Mouse (Mus musculus): ENCODE measurements around the gene Il15.

The Il15 gene

DNA sequence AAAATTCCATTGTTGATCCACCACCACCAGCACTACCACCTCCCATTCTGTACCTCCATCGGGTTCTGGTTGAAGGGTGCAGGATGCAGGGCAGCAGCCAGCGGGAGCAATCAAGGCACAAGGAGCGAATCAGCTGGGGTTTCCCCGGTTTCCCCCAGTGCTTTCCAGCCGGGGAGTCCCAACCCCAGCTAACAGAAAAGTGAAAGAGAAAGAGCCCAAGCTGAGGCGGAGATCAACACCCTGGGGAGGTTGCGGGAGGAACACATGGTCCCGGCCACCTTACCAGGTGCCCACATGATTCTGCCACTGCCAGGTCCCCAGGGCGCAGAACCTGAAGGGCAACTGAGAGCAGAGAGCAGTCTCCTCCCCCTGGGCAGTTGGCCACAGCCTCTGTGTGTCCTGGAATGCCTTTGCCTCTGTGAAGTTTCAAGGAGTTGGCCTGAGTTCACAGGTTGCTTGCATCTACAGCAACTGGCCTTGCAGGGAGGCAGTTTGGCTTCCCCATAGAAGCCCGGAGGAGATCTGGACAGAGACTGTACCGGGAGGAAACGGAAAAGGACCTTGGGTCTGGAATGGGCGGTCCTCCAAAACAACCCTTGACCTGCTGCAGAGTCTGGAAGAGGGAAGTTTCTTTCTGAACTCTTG, at the start of gene Il15:
Gene Il15, minus strand, starts transcription at position 537 of the 645 bp plus-strand sequence.
- peak; percentile 20 to 28 for DNase-seq

GRCm38 (mm10) chr8:82444897-82445296, 41.9 kb upstream of the Il15 start:
- no peak for DNase-seq

- DNase-seq: no peak
Measured at GRCm38 (mm10) chr8:82416587-82417340, 13.7 kb upstream of the Il15 start.

- DNase-seq: no peak
Measured at GRCm38 (mm10) chr8:82415485-82415884, 12.5 kb upstream of the Il15 start.

- DNase-seq: no peak
Measured at GRCm38 (mm10) chr8:82410135-82410534, 7.1 kb upstream of the Il15 start.

DNA sequence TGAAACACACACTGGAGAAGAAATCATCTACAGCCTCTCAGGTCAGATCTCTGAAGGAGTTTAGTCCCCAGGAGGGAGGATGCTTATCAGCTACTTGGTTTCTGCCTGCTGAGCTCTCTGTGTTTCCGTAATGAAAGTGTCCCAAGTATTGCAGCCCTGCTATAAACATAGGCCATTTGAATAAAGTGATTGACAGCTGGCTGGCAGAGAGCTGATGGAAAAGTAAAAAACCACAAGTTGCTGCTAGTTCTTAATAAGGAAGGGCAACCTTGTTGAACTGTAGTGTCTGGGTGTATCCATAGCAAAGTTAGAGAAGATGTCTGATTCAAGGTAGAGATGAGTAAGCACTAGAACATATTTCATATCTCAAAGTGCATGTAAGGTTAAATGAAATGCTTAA, 4.0 kb upstream of the Il15 start:
- DNase-seq: no peak

DNA sequence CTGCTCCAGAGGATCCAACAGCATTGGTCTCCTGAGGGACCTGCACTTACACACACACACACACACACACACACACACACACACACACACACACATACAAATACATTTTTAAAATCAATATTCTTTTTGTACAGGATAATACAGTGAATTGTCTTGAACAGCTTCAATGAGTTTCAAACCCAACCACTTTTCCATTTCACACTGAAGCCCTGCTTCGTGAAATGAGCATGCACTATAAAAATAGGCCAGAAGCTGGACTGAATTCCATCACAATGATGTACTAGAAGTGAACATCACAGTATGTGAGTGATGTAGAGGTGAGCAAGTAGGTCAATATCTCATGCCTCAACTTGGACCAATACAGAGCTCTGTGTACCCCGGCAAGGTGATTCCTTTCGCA, 1.0 kb upstream of the Il15 start:
- no peak for DNase-seq

DNA sequence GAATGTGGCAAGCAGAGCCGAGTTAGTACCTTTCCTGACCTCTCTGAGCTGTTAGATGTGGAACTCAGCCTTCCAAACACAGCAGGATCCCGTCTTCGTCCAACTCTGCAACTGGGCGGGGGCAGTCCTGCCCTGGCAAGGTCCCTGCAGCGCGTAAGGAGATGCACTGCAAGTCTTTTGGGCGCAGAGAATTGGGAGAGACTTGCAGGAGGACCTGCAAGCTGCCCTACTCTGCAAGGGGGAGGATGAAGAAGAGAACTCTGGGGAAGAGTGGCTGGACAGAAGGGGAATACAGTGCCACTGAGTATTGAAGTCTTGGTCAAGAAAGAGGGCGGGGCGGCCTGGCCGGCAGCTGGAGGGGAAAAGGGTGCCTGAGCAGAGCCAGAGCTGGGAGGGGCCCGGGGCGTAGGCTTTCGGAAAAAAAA, 749 bp downstream of the Il15 start:
- DNase-seq: peak; percentile 25 to 44

GRCm38 (mm10) chr8:82401490-82401889, 1.5 kb downstream of the Il15 start:
- DNase-seq: no peak

DNA sequence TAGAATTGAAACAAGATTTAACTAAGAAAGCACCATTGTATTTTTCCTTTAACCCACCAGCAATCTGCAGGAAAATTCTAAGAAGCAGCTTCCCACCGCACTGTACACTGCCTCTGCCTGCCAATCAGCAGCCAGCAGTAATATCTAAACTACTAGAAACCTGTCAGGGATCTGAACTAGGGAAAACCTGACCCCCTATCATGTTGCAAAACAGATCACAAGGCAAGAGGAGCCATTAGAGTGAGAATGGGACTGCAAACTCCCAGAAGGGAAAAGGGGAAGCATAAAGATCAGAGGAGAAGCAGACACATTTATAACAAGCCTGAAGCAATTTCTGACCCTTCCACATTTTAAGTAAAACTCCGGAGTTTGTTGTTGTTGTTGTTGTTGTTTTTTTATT, 2.0 kb downstream of the Il15 start:
- DNase-seq: no peak

DNA sequence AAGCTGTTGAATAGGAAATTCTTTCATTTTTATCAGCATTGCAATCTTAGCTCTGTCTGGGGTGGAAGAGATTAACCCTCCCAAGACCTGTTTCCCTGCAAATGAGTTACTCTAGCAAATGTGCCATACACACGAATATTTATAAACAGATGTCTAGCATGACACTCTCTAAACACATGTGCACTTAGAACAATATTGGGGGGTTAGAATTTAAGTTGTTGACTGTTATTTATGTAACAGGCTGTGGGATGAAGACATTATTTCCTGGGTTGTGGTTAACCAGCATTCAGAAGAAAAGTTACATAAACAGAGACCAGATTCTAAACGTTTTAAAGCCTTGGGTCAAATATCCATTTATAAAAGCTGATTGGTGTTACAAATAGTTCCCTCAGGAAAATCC, 2.6 kb downstream of the Il15 start:
- no peak for DNase-seq

DNA sequence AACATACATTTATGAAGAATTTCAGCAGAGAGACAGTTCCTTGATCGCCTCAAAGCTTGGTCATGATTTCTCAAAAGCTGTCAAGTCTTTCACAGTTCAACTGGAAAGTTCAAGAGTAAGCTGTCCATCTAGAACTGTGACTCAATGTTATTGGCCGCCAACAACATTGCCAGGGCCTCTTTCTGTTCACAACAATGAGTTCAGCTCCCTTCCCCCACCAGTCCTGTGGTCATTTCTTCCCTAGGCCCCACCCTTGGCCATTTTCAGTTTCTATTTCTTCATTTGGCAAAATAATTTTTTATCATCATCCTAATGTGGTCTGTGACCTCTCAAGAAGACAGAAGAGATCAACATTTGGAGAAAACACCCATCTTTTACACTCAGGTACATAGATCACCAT, 4.5 kb downstream of the Il15 start:
- no peak for DNase-seq

- no peak for DNase-seq
Measured at GRCm38 (mm10) chr8:82391258-82391657, 11.8 kb downstream of the Il15 start.

DNA sequence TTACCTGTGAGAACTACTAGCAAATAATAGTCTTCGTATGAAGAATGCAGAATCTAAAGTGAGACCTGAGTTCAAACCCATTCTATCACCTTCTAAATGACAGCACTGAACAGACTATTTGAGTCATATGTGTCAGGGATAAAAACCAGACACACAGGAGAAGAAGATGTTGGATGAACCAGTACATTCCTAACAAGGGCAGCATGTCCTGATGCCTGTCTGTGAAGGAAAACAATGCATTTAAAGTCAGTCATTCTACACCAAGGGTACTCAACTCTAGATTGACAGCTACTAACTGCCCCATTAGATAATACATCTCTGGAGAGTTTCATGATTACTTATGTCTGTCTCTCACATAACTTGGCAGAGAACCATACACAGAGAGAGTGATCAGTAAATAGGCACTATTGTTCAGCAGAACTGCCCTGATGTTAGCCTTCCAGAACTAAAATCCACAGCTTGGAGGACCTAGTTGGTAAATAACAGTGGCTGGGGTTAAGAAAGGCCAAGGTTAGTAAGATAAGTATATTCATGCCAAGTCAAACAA, 14.6 kb downstream of the Il15 start:
- DNase-seq: no peak

GRCm38 (mm10) chr8:82387614-82388013, 15.4 kb downstream of the Il15 start:
- no peak for DNase-seq

DNA sequence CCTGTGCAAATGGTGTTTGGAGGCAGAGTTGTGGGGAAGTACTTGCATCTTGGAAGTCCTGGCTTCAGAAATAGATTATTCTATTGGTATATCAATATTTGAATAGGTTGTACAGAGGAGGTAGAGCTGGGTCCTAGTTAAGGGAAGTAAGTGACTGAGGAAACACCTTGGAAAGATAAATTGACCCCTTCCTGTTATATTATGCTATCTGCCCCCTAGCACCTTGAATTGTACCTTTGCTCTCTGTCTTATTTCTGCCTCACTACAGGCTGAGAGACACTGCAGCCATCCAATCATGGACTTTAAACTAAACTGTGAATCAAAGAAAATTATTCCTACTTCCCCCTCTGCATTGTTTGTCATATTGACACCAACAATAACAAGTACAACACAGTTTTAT, 17.2 kb downstream of the Il15 start:
- no peak for DNase-seq

DNA sequence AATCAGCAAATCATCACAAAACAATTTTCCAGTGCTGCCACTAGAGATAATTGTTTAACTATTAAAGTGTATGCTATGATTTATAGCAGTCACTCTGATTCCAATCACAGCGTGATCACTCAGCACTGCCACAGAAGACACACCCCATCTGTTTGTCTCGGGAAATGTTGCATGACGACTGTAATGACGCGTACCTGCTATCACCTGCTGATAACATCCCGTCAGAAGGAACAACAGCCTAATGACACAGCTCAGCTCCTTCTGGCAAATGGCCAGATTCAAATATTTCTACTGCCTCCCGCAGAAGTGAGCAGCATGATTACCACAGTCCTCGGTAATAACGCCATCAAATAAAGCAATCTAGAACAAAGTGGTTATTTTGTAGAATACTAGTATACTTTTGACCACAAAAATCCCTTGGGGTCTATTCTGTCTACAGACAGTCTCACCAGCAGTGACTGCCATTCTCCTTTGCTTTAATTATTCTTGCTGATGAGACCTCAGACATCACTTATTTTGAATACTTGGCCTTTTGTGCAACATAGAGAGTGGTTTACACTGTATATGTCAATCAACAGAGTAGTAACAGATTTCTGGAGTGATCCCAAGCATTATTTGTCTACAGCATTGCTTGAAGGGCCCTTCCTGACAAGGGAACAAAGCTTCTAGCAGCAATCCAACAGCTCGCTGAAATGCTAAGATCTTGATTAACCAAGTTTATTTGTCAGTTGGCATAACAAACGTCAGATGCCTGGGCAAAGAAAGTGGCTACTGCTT, 18.4 kb downstream of the Il15 start:
- DNase-seq: peak; percentile 12 to 27

- DNase-seq: no peak
Measured at GRCm38 (mm10) chr8:82383346-82383745, 19.7 kb downstream of the Il15 start.

DNA sequence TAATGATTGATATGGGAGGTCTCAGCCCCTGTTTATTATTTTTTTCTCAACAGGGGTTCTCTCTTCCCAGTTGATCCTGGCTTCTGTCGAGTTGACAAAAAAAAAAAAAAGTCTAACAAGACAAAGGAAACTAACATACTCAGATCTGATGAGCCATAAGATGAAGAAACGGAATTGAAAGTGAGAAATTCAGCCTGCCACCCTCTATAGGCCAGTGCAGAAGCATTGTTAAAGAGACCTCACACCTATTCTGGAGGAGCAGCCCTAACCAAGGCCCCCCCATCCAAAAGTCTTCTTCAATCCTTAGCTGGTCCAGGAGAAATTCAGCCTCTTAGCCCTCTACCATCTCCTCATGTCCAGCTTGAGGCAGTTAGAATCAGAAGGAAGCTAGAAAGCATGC, 20.7 kb downstream of the Il15 start:
- DNase-seq: no peak

- no peak for DNase-seq
Measured at GRCm38 (mm10) chr8:82374470-82374869, 28.6 kb downstream of the Il15 start.

DNA sequence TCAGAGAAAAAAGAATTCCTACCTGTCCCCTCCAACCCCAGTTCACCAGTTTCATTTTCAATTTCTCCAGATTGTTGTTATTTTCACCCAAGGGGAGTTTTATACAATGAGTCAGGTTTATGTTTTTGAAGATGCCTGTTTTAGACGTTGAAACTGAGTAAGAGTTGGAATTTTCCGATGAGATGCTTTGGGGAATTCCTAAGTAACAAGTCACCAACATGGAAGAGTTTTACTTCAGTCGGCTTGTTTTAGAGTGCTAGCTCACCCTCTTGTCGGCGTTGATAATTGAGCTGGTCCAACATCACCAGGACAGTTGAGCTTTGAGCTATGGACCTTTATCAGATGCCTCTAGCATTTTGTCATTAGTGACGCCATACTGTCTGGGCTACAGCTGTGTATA, 30.2 kb downstream of the Il15 start:
- no peak for DNase-seq

DNA sequence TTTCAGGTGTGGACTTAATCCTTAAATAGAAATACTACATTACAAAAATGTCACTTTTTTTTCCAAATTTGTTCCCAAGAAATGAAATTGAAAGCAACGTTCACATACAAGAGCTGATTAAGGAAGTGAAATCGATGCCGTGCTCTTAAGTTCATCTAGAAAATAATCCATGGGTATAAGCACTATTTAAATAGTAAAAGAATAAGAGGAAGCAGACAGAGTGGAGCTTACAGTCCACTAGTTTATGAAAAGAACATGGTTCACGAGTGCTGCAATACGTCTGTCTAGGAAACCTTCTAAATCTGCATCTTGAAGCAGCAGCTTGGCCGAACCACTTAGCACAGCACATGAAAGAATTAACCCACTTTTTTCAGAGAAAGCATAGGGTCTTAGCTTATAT, 32.4 kb downstream of the Il15 start:
- no peak for DNase-seq

DNA sequence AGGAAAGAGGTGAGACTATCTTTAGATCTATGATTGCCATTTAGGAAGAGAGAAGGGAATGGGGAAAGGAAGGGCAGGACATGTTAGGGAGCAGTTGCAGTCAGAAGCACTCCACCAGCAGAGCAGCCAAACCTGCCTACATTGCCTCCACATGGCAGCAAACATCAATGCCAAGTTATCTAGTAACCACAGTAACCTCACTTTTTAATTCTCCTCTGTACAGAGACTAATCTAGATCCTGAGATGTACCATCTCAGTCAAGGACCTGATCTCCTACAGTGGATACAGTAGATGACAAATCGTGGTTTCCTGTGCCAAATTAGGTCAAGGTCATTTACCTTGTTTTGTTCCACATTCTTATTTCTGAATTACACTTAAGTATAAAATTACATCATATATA, 42.0 kb downstream of the Il15 start:
- no peak for DNase-seq

- DNase-seq: peak; percentile 3 to 20
Measured at GRCm38 (mm10) chr8:82356091-82356490, 46.9 kb downstream of the Il15 start.
